12 mouse cellular contexts compared by ENCODE assay signal in genomic region chr15:86107831-86108471, GRCm38 (mm10). TPM values are rescaled to one million over a fixed set of nuclear protein-coding genes. Genes with fewer than 3 reads are reported as not detected.
DNase-seq lines count a peak whose midpoint lies in the region; ATAC-seq and TF ChIP-seq lines count a peak whose summit lies in the region.
"Had no signal": no experiment of that assay in that cellular context is flagged by ENCODE, and none has a peak within 500 bp of the region (broad histone marks: within the 10 kb centered on the region; RNA-seq: fewer than 3 reads in every experiment).

No protein-coding gene starts in this region.

- H3K9me3 ChIP-seq in forebrain, embryonic 10.5 days, result no peaks in the 10 kb centered on the region
- H3K9me3 ChIP-seq in forebrain, embryonic 14.5 days (replicated peaks; ENCODE audit: control insufficient read depth, low read length), result no peaks in the 10 kb centered on the region
- no peaks in the 10 kb centered on the region for H3K9me3 ChIP-seq in intestine, postnatal 0 days (ENCODE audit: control insufficient read depth)
- H3K9me3 ChIP-seq in intestine, embryonic 15.5 days, result no peaks in the 10 kb centered on the region
- H3K9me3 ChIP-seq in liver, embryonic 11.5 days (ENCODE audit: control insufficient read depth, low read length), result no peaks in the 10 kb centered on the region
- H3K9me3 ChIP-seq: limb, embryonic 15.5 days; neural tube, embryonic 15.5 days had no signal

- WGBS in forebrain, embryonic 10.5 days, result 83% methylated on average over 11 of the region's 11 CpGs
- WGBS in forebrain, embryonic 14.5 days, result 78% methylated on average over 11 of the region's 11 CpGs
- WGBS in intestine, postnatal 0 days, result 86% methylated on average over 11 of the region's 11 CpGs
- 82% methylated on average over 11 of the region's 11 CpGs for WGBS in intestine, embryonic 15.5 days
- WGBS in liver, embryonic 11.5 days, result 60% methylated on average over 11 of the region's 11 CpGs

- peak; percentile 22; the same call in 1 of the 2 replicates for TF ChIP-seq CTCF in intestine, postnatal 0 days (IDR thresholded peaks at IDR 0.05; ENCODE audit: low read depth)

- peak overlapping the region; percentile 45; the same call in 1 of the 2 replicates for H3K27ac ChIP-seq in forebrain, embryonic 10.5 days
- H3K27ac ChIP-seq in forebrain, embryonic 14.5 days (ENCODE audit: low read depth, low read length), result no peak overlapping the region
- H3K27ac ChIP-seq in intestine, postnatal 0 days (ENCODE audit: low read depth, low read length), result no peak overlapping the region
- no peak overlapping the region for H3K27ac ChIP-seq in intestine, embryonic 15.5 days
- peak overlapping the region; percentile 70 for H3K27ac ChIP-seq in liver, embryonic 11.5 days (ENCODE audit: low read depth, low read length)
- H3K27ac ChIP-seq: limb, embryonic 15.5 days; neural tube, embryonic 15.5 days had no signal

- no peak for DNase-seq in forebrain, embryonic 10.5 days (ENCODE audit: extremely low spot score, low spot score)
- DNase-seq in forebrain, embryonic 14.5 days (ENCODE audit: low spot score), result no peak
- DNase-seq in brain, adult 2 months (ENCODE audit: low read depth, low spot score), result peak; percentile 55
- DNase-seq in liver, embryonic 11.5 days (ENCODE audit: low spot score), result no peak
- DNase-seq in layer of hippocampus, postnatal 25 days (ENCODE audit: extremely low spot score in 1 of 2, low spot score in 1 of 2), result no peak
- no peak for DNase-seq in urinary bladder, postnatal 4 days (ENCODE audit: low spot score in 2 of 2)
- DNase-seq: cerebellum, adult 18-20 months had no signal

- H3K27me3 ChIP-seq in forebrain, embryonic 10.5 days (ENCODE audit: poor library complexity, severe bottlenecking), result no peaks in the 10 kb centered on the region
- no peaks in the 10 kb centered on the region for H3K27me3 ChIP-seq in forebrain, embryonic 14.5 days (replicated peaks; ENCODE audit: control insufficient read depth, insufficient read depth, low read length)
- H3K27me3 ChIP-seq in intestine, postnatal 0 days (replicated peaks; ENCODE audit: control insufficient read depth, insufficient read depth, low read length), result no peaks in the 10 kb centered on the region
- no peaks in the 10 kb centered on the region for H3K27me3 ChIP-seq in intestine, embryonic 15.5 days (replicated peaks)
- no peaks in the 10 kb centered on the region for H3K27me3 ChIP-seq in liver, embryonic 11.5 days (replicated peaks; ENCODE audit: control insufficient read depth, insufficient read depth, low read length)
- H3K27me3 ChIP-seq: limb, embryonic 15.5 days; neural tube, embryonic 15.5 days had no signal

- no peak for ATAC-seq in forebrain, embryonic 14.5 days
- ATAC-seq in intestine, postnatal 0 days, result no peak
- no peak; the same call in 1 of the 2 replicates for ATAC-seq in intestine, embryonic 15.5 days
- ATAC-seq in liver, embryonic 11.5 days (replicated peaks; ENCODE audit: low FRiP score), result peak; percentile 57

- H3K36me3 ChIP-seq in forebrain, embryonic 10.5 days (replicated peaks), result peaks cover 20% of the 10 kb centered on the region
- H3K36me3 ChIP-seq in forebrain, embryonic 14.5 days (ENCODE audit: control insufficient read depth, insufficient read depth, low read length), result peaks cover 21% of the 10 kb centered on the region; the same call in 1 of the 2 replicates
- H3K36me3 ChIP-seq in intestine, postnatal 0 days (ENCODE audit: control insufficient read depth, insufficient read depth), result no peaks in the 10 kb centered on the region; the same call in 1 of the 2 replicates
- no peaks in the 10 kb centered on the region for H3K36me3 ChIP-seq in intestine, embryonic 15.5 days
- H3K36me3 ChIP-seq in liver, embryonic 11.5 days (ENCODE audit: control insufficient read depth, insufficient read depth, low read length), result no peaks in the 10 kb centered on the region; the same call in 1 of the 2 replicates

- no peak overlapping the region for H3K4me3 ChIP-seq in forebrain, embryonic 10.5 days
- H3K4me3 ChIP-seq in forebrain, embryonic 14.5 days (ENCODE audit: low read depth, low read length), result no peak overlapping the region
- H3K4me3 ChIP-seq in intestine, postnatal 0 days (ENCODE audit: low read depth, low read length), result no peak overlapping the region
- H3K4me3 ChIP-seq in intestine, embryonic 15.5 days (replicated peaks), result no peak overlapping the region
- H3K4me3 ChIP-seq in liver, embryonic 11.5 days (ENCODE audit: low read depth, low read length), result no peak overlapping the region
- H3K4me3 ChIP-seq: limb, embryonic 15.5 days; neural tube, embryonic 15.5 days had no signal

- H3K4me2 ChIP-seq in forebrain, embryonic 14.5 days (ENCODE audit: low read length), result no peak overlapping the region
- no peak overlapping the region for H3K4me2 ChIP-seq in intestine, postnatal 0 days (replicated peaks; ENCODE audit: low read depth)
- H3K4me2 ChIP-seq in intestine, embryonic 15.5 days (replicated peaks), result no peak overlapping the region
- H3K4me2 ChIP-seq in liver, embryonic 11.5 days, result no peak overlapping the region; the same call in 1 of the 2 replicates
- H3K4me2 ChIP-seq: limb, embryonic 15.5 days; midbrain, embryonic 11.5 days; neural tube, embryonic 15.5 days had no signal

- no peak overlapping the region for H3K9ac ChIP-seq in forebrain, embryonic 14.5 days (ENCODE audit: low read length)
- H3K9ac ChIP-seq in intestine, postnatal 0 days (ENCODE audit: low read depth, low read length), result no peak overlapping the region
- H3K9ac ChIP-seq in intestine, embryonic 15.5 days, result no peak overlapping the region
- H3K9ac ChIP-seq in liver, embryonic 11.5 days (ENCODE audit: low read depth, low read length), result peak overlapping the region; percentile 25
- H3K9ac ChIP-seq: limb, embryonic 15.5 days; neural tube, embryonic 15.5 days had no signal

- peaks cover 53% of the 10 kb centered on the region for H3K4me1 ChIP-seq in forebrain, embryonic 10.5 days
- peaks cover 11% of the 10 kb centered on the region for H3K4me1 ChIP-seq in forebrain, embryonic 14.5 days (ENCODE audit: control insufficient read depth, insufficient read depth, low read length)
- H3K4me1 ChIP-seq in intestine, postnatal 0 days (replicated peaks; ENCODE audit: control insufficient read depth, insufficient read depth, low read length), result 0 out of 2 replicates have a peak, but pooled peaks cover 2% of the 10 kb centered on the region
- peaks cover 10% of the 10 kb centered on the region for H3K4me1 ChIP-seq in intestine, embryonic 15.5 days (replicated peaks)
- H3K4me1 ChIP-seq in liver, embryonic 11.5 days (replicated peaks; ENCODE audit: control insufficient read depth, insufficient read depth, low read length), result peaks cover 70% of the 10 kb centered on the region

RNA-seq across cellular contexts. Expression of gene Gramd4, which starts 50.5 kb away (rescaled TPM):
- 13.9 and 16.2 TPM in 2 replicates for polyA plus RNA-seq in forebrain, embryonic 10.5 days (2016; fragmentation: Nextera tagmentation; extraction: Ambion mirVana)
- 20.7 and 28.0 TPM in 2 replicates for polyA plus RNA-seq in forebrain, embryonic 14.5 days (2014; fragmentation: Nextera tagmentation; extraction: Ambion mirVana)
- 5.6 and 6.4 TPM in 2 replicates for polyA plus RNA-seq in intestine, postnatal 0 days (2015; fragmentation: Nextera tagmentation; extraction: Ambion mirVana)
- polyA plus RNA-seq in intestine, embryonic 15.5 days (2015; fragmentation: Nextera tagmentation; extraction: Ambion mirVana), result 12.4 and 13.6 TPM in 2 replicates
- 12.6 and 13.9 TPM in 2 replicates for polyA plus RNA-seq in liver, embryonic 11.5 days (2014; fragmentation: Nextera tagmentation; extraction: Ambion mirVana)
- 10 to 100 TPM; 25.9 to 27.7 TPM for total RNA-seq in layer of hippocampus, postnatal 25 days (2021)

Comparison
In these comparisons a context has a peak if more than half of its experiments do, and no peak if none do; other contexts are left out.
1. H3K27ac ChIP-seq: peak in forebrain, embryonic 10.5 days (single experiment) and liver, embryonic 11.5 days (single experiment); none in forebrain, embryonic 14.5 days (single experiment), intestine, postnatal 0 days (single experiment) and intestine, embryonic 15.5 days (single experiment).